Mouse (Mus musculus) small intestine, adult 2 months (tissue): ENCODE measurements around the gene Ubap2l.

ENCODE experiments used
- CTCF ChIP-seq: fragments of 200-500 bp; IDR thresholded peaks from 2 replicates; pipeline ENCODE4 v1.5.1; 2012; ENCODE audit warnings: low read depth, mild to moderate bottlenecking, control low read depth, inconsistent platforms, low read length, moderate library complexity, mixed read lengths; ENCODE audit not compliant: insufficient replicate concordance, insufficient read length; ENCODE audit errors: extremely low read depth
- POLR2A ChIP-seq: fragments of 200-500 bp; IDR thresholded peaks from 2 replicates; pipeline ENCODE4 v1.6.1; 2012; ENCODE audit warnings: low read depth, mild to moderate bottlenecking, control low read depth, inconsistent platforms, low read length, moderate library complexity

GRCm38 (mm10) chr3:90101673-90102072 is 49.2 kb upstream of the Ubap2l start:
- TF ChIP-seq CTCF (no peak), POLR2A (no peak)
